Mouse (Mus musculus) thymus, postnatal 10 days (tissue): ENCODE measurements around the gene 4930558K02Rik.

ENCODE experiments used
- DNase-seq, 2 experiments: peaks; one replicate each; pipeline ENCODE4 v3.0.0; 2021; ENCODE audit warnings: low spot score in 2 of 2

The 4930558K02Rik gene

DNA sequence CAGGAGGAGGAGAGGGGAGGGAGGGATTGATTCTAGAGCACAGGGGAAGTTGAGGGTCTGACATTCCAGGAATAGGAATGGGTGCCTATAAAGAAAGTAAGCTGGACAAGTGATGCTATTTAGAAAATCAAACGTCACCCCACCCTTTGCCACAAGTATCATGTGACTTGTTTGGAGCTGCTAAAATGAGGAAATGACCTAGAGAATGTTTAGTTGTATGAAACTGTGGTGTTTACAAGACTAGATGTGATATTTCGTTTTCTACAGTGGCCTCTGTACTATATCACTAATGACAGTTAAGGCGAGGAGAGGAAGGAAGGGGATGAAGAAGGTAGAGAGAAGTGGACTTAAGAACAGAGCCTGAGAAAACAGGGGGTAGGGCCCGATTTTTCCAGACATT, 19.3 kb upstream of the 4930558K02Rik start:
- no peak for DNase-seq

DNA sequence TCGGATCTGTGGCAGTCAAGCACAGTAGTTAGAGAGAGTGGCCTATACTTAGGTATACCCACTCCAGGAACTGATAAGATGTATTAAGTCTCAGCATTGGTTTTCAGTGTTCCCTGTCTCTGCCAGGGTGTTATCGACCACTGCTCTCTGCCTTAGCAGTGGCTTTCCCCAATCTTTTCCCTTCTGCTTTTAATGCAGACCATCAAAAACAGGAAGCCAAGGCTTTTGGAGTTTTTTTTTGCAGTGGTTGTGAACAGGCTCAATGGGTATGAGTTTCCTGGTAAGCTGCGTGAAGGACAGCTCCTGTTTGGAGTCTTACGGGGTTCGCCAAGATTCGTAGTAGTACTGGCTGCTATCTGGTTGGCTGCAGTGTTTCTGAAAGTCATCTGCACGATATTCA, 13.0 kb upstream of the 4930558K02Rik start:
- no peak for DNase-seq

DNA sequence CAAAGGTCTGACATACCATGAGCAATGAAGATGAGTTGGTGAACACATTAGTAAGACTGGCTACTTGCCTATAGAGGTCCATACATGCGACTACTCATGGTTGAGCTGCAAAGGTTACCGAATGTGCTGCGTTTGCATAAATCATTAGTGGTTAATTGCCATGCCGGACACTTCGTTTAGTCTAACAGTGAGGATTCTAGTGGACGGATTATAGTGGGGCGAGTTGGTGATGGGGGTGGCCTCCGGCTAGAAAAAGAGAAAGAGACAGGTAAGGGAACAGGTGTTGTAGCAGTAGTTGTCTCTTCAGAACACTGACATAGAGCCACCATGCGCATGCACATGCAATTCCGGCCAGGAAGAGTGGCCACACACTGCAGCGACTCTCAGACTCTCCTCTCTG, 12.4 kb upstream of the 4930558K02Rik start:
- DNase-seq = no peak

DNA sequence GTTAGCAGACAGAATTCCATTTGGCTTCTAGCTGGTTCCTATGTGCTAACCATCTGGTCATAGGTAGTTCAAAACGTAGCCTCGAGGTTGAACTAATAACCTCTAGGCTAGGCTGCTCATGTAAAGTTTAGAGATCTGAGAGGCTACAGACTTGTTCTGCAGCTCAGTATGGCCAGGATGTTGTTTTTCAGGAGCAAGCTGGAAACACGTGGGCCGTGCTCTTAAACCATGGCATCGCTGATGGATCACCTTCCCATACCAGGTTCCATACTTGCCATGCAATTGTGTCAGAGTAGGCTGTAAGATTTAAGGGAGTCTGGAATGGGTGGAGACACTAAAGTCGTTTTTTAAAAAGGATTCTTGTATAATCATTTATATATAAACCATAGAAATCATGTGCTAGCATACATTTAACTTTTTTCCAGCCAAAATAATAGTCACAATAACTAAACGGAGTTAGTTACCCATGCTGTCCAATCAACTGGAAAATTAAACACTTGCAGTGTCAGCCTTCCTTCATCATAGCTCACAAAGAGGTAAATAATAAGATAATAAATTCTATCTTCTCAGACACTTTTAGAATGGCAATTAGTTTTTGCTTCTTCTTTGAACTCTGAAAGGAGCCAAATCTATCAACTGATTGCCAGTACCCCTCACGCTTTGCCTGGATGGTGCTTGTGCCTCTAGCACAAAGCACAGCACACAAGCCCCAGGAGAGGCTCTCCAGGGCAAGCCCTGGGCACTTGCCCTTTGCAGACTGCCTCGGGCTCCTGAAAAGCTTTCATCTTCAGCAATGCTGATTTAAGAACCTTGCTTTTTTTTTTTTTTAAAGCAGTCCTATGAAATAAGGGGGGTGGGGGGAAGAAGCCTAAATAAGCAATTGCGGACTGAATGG, 11.5 kb upstream of the 4930558K02Rik start:
- no peak for DNase-seq

DNA sequence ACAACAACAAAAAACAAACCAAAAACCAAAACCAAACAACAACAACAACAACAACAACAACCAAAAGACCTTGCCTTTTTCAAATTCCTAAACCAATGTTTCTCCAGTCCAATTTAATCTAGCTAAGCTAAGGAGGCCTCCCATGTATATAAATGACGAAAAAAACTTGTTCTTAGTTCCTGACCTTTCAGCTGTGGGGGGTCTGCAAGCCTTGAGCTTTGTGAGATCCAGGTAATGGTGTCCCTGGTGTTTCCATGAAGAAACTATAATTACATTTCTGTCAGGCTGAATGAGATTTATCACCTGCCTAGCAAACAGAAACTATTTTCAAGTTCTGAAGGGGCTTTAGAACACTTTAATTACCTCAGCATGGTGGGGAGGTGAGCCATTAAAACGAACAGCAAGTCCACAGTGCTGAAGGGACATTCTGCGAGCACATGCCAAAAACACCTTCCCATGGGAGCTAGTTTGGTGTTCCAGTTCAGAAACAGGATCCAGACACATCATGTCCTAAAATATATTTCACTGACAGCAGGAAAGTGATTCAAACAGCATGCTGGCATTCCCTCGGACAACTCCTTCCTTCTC, 4.6 kb upstream of the 4930558K02Rik start:
- DNase-seq = no peak

DNA sequence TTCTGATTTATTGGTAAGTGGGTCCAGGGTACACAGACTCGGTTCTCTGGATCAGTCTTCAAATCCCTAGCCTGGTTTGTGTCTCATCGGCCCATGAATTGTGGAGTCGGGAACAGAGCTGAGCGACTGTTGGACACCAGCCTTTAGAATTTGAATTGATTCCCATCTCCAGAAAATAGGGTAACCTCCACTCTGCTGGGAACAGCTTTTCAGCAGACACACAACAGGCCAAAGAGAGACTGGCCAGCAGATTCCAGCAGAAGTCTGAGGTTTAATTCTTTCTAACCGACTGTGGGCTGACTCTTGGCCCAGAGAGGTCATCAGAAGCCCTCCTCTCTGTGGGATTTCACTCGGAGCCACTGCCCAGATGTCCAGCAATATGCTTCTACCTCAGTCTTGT, 4.0 kb upstream of the 4930558K02Rik start:
- DNase-seq = no peak

DNA sequence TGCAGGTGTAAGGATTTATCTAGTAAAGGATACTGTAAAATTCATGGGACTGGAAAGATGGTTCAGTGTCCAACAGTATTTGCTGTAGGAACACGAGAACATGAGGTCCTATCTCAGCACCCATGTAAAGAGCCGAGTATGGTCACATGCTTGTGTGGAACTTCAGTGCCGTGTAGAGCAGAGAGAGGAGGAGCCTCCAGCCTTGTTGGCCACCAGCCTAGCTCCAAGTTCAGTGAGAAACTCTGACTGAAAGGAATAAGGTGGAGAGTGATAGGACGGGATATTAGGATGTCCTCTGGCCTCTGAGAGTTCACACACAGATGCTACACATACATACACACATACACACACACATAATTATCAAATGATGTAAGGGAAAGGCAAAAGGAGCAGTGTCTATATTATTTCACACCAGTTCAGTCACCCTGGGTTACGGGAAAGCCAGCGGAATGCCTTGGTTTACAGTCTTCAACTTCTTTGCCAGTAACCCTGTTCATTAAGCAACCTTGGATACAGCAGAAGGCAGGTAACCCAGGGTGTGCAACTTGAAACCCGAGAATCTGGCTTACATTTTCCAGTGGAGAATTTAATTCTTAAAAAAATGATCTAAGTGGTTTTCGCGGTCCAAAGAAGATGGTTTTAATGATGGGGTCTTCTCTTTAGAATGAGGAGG, 1.3 kb upstream of the 4930558K02Rik start:
- no peak for DNase-seq

DNA sequence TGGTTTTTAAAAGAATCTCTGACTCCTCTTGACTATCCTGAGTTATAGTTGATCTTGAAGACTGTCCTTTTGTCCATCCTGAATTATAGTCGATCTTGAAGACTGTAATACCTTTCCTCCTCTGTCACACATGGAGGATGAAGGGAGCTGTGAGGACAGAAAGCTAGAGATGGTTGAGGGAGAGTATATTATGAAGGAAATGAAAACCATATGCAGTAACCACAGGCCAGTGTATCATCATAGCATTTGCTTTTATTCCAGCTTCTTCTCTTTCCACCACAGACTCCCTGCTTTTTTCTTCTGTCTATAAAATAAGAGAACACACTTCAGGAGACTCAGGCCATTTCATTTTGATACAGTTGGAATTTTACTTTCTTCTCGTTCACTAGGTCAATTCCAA, 610 bp upstream of the 4930558K02Rik start:
- no peak for DNase-seq

DNA sequence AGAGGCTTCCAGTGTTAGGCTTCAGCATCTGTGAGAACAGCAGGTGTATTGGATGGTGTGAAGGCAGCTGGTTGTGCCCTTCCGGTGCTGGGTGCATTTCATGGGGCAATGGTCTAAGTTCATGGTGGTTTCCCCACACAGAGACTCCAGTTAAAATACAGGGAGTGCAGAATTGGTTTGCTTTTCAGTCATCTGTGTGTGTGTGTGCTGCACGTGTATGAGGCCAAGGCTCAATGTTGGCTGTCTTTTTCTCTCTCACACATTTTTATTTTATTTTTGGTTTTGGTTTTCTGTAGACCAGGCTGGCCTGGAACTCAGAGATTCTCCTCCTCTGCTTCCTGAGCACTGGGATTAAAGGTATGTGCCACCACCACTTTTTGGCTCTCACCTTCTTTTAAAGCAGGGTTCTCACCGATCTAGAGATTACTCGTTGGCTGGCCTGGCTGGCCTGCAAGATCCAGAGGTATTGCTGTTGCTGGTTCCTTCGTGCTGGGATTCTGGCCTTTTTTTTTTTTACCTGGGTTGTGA, 1.2 kb downstream of the 4930558K02Rik start:
- DNase-seq = no peak

DNA sequence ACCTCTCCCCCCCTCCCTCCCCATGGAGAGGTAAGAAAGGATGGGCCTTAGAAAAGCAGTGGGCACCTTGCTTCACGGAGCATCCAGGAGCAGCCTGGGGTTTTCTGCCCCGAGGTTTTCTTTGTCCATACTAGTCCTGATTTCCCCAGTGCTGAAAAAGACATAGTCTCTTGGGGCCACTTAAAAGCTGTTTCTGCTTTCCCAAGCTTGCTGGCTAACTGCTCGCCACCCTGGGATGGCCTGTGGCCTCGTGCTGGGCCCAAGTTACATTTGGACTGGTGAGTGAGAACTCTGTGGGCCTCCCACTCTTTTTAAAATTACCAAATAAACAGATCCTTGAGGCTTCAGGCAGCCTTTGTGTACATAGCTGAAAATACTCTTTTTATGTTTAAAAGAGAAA, 2.1 kb downstream of the 4930558K02Rik start:
- no peak for DNase-seq

DNA sequence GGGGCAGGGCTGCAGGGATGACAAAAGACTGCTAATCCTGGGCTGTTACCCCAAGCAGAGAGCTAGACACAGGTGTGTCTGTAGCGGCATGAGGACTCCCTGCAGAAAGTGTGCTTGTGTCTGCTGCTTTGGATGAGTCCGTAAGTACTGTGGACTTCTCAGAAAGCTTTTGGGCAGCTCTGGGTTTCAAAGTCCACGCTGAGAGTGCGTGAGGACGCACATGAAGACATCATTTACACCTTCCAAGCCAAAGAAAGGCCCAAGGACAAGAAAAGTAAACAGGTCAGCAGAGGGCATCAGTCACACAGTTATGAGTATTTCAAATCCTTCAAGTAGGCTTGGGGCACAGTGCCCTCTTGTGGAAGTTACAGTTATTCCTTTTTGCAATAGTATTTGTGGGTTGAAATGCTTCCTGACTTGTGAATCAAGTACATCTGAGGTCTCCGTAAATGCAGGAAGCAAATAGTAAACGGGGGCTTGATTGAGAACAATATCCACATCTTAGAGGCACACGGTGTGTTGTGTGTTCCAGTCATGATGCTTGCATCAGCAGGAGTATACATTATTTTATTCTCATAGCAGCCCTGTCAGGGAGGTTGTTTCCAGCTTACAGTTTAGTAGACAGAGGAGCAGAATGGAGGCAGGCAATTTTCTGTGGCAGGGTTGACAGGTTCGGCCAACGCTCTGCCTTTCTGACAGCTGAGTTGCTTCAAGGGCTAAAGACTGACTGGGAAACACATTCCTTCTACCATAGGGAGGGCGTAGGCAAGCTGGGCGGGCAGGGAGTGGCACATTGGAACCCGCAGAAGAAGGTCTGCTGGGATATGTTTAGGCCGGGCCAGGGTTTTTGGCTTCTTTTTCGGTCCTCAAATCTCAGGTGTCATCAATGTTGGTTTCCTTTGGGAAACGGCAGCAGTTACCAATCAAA, 2.9 kb downstream of the 4930558K02Rik start:
- peak; percentile 70 to 88 for DNase-seq

DNA sequence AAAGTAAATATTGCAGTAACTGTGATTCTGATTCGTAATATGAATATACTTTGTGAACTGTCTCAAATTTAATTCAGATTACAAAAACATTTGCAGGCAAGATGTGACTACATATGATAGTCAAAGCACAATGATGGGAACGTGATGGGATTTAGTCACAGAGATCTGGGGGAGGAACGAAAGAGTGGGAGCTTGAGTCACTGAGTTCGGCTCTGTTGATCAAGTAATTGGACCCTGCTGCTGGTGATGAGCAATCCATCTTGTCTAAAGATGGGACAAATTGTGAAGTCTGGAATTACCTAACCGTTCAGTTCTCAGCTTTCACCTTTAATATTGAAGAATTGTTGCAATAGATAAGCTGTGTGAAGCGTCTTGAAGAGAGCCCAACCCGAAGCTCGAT, 7.2 kb downstream of the 4930558K02Rik start:
- no peak for DNase-seq

DNA sequence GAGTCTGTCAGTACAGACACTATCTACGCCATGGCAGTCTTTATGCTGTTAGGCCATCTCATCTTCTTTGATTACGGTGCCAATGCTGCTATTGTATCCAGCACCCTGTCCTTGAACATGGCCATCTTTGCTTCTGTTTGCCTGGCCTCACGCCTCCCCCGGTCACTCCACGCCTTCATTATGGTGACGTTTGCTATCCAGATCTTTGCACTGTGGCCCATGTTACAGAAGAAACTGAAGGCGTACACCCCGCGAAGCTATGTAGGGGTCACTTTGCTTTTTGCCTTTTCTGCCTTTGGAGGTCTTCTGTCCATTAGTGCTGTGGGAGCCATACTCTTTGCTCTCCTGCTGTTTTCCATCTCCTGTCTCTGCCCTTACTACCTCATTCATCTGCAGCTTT, 8.6 kb downstream of the 4930558K02Rik start:
- DNase-seq = no peak

DNA sequence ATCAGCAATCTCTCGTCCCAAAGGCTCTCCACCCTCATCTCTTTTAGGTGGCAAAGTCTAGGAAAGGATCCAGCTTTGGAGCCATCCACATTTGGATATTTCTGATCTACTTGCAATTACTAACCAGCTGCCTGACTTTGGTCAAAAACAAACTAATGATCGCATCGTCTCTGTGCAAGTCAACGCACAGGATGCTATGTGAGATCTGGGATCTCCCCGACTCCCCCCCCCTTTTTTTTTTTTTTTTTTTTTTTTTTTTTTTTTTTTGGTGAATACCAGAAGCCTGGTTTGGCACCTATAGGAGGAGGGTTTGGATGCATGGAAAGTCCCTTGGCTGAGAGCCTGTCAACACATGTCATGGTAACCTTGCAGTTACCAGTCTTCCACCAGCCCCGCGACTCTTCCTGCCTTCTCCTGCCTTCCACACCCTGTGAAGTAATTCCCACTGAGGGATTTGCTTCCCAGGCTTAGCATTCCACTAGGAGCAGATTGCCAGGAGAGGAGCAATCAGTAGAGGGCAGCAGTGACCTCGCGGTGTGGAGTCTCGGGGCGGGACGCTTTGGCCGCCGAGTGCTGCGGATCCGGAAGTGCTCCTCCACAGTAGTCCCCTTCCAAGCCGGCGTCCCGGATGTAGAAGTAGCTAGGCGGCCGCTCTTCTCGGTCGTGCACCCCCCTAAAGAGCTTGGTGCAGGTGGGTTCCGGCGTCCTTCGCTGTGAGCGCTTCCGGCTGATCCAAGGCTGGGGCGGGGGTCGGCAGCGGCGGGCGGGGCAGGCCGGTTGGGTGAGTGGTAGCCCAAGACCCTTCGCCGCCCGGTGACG, 10.6 kb downstream of the 4930558K02Rik start, which contains the start of gene Pigc:
Gene Pigc, plus strand, starts transcription at position 598 of the 819 bp plus-strand sequence.
- DNase-seq = peak; percentile 82 to 86

DNA sequence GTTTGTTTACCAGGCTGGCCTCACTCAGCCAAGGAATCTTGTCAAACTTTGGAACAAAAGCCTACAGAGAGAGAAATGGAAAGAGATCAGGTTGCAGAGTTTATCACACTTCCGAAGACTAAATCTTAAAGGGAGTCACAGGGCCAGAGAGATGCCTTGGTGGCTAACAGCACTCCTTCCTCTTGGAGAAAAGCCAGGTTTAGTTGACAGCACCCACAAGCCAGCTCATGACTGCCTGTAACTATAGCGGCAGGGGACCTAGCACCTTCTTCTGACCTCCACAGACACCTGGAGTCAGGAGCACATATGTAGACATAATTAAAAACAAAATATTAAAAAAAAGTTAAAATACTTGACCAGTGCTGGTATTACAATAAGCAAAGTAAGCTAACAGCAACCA, 11.5 kb downstream of the 4930558K02Rik start:
- DNase-seq = no peak

DNA sequence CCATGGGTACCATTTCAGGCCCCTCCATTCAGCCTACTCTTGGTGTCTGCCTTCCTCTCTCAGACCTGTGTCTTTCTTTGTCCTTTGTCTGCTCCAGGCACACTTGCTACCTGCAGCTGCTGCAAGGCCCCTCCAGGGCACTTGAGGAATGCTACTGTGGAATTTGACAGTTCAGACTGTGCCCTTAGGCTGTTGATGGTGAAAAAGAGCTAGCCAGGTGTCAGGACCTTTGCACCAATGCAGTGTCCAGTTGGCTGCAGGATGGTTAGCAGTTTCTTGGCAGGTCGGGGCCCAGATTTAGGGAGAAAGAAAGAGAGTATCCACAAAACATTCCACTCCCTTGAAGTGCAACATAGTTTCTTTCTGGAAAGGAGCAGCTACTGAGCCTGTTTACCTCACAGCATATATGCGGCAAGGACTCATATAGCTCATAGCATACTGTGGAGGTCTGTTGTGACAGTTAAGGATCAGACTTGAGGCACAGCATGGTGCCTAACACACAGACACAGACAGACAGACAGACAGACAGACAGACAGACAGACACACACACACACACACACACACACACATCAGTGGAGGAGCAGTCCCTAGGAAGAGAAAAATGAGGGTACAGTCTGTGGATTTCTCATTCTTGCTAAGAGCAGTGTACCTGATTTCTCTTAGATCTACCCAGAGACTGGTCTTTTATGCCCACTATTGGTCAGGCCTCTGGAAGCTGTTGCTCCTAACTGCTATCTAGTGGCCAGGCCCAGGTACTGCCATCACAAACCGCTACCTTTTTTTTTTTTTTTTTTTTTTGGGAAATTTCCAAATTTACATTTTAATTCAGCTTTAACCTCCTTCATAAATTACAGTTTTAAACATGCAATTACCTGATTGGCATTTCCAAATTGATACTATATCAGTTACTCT, 16.7 kb downstream of the 4930558K02Rik start:
- DNase-seq = no peak

DNA sequence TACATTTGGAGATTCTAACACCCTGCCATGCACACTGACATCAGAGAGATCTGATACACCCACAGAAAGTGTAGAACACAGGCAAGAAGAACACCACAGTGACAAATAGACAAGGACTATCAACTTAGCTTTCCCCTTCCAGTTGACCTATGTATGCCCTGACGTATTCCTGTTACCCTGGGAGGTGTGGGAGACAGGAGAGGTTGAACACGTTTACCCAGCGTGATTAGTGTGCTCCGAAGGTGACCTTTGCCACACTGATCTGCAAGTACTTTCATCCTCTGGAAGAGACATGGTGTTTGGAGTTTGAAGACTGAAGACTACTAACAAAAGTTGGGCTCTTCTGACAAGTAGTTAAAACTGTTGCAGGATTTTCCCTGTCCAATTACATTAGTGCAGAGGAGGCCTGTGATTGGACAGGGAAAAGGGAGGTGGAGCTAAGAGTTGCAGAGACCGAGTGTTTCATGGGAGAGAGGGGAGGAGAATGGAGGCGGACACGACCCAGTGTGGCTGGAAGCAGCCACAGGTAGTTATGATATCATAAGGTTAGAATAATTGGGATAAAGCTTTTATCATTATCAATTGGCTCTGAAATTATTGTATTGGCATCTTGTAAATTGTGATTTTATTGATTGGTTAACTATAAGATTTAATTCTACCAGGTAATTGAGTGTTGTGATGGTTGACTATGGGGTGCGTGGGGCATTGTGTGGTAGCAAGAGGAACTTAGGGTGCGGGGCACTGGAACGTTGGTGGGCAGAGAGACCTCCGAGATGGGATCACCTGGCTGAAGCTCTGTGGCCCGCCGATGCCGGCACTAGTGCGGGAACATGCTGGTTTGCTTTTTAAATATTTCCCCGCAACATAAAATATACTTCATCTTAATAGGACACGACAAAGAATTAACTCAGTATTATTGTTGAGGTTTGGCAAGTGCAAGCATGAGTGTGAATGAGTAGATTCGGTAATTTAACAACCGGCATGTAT, 21.2 kb downstream of the 4930558K02Rik start:
- DNase-seq = no peak

DNA sequence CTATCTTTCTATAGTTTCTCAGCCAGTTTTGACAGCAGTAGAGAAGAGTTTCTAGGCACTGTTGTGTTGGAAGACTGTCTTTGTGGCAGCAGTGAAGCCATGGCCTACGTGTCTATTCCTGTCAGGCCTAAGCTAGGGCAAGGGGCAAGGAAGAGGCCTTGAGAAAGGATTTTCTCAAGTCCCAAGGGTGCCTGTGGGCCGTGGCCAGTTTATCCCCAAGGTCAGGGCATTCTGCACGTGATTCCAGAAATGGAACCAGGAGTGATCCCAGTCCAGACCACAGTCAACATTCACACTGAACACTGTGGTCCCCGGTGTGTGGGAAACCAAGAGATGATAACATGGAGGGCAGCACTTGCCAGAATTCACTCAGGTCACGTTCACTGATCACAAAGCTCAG, 23.6 kb downstream of the 4930558K02Rik start:
- no peak for DNase-seq
